Mouse (Mus musculus) midbrain, postnatal 0 days (tissue): ENCODE results near the gene Olig2. TPM values are rescaled to one million over a fixed set of nuclear protein-coding genes. Genes with fewer than 3 reads are reported as not detected.

Source experiments
- ATAC-seq: fragments of 200-750 bp; cut with Nextera tagmentation; 2 replicates; pipeline ENCODE4 v1.8.0; 2017; ENCODE audit warnings: moderate number of reproducible peaks, mild to moderate bottlenecking, moderate TSS enrichment, moderate library complexity; ENCODE audit not compliant: low FRiP score
- DNase-seq: peaks from one replicate; pipeline ENCODE4 v3.0.0-alpha.2; 2015; ENCODE audit warnings: low spot score
- H3K27ac ChIP-seq: fragments of 300-500 bp; sonication (generic); 2 replicates; pipeline ENCODE4 v1.5.1; 2014; ENCODE audit warnings: low read depth, mild to moderate bottlenecking, low read length, mixed read lengths
- H3K27me3 ChIP-seq: fragments of 300-500 bp; sonication (generic); 2 replicates; pipeline ENCODE4 v1.6.1; 2014; ENCODE audit warnings: low read length, control low read depth, mixed read lengths; ENCODE audit not compliant: insufficient read depth
- H3K36me3 ChIP-seq: fragments of 300-500 bp; sonication (generic); 2 replicates; pipeline ENCODE4 v1.6.1; 2014; ENCODE audit warnings: low read length, control low read depth, mixed read lengths; ENCODE audit not compliant: insufficient read depth
- H3K4me1 ChIP-seq: fragments of 300-500 bp; sonication (generic); 2 replicates; pipeline ENCODE4 v1.6.1; 2014; ENCODE audit warnings: mild to moderate bottlenecking, control low read depth, antibody characterized with exemption, low read length, mixed read lengths; ENCODE audit not compliant: insufficient read depth
- H3K4me2 ChIP-seq: fragments of 300-500 bp; sonication (generic); 2 replicates; pipeline ENCODE4 v1.6.1; 2014; ENCODE audit warnings: low read depth, mild to moderate bottlenecking, low read length, mixed read lengths; ENCODE audit not compliant: poor library complexity, severe bottlenecking
- H3K4me3 ChIP-seq: fragments of 300-500 bp; sonication (generic); 2 replicates; pipeline ENCODE4 v1.5.1; 2014; ENCODE audit warnings: low read depth, mild to moderate bottlenecking, low read length, moderate library complexity
- H3K9ac ChIP-seq: fragments of 300-500 bp; sonication (generic); replicated peaks from 2 replicates; pipeline ENCODE4 v1.6.1; 2014; ENCODE audit warnings: mild to moderate bottlenecking, low read length, moderate library complexity, mixed read lengths; ENCODE audit not compliant: poor library complexity, severe bottlenecking
- H3K9me3 ChIP-seq: fragments of 300-500 bp; sonication (generic); 2 replicates; pipeline ENCODE4 v1.6.1; 2016; ENCODE audit warnings: low read length, control low read depth
- CTCF ChIP-seq: IDR thresholded peaks from 2 replicates; pipeline ENCODE4 v1.5.1; 2016; ENCODE audit warnings: antibody characterized with exemption, mild to moderate bottlenecking
- WGBS: fragments of 180-500 bp; shearing (Covaris S2); extraction: QIAGEN DNeasy Blood & Tissue Kit; methylation state at CpG from one replicate; pipeline ENCODE4 v1.1.7; 2014; 5-methylcytosine and 5-hydroxymethylcytosine counted together
- polyA plus RNA-seq: library from polyadenylated mRNA; unstranded; fragments of >200 nt; fragmentation: Nextera tagmentation; extraction: Ambion mirVana; gene quantifications from 2 replicates; pipeline ENCODE4 v1.2.1, GENCODE M21; 2015
- total RNA-seq: library from RNA; depleted of rRNA; stranded (reverse); fragments of >200 nt; gene quantifications from 2 replicates; pipeline ENCODE4 v1.2.3, GENCODE M21; 2014

The Olig2 gene
- total and polyA plus RNA-seq, 2 experiments from 2014 or later = 13.3 to 58.4 TPM

DNA sequence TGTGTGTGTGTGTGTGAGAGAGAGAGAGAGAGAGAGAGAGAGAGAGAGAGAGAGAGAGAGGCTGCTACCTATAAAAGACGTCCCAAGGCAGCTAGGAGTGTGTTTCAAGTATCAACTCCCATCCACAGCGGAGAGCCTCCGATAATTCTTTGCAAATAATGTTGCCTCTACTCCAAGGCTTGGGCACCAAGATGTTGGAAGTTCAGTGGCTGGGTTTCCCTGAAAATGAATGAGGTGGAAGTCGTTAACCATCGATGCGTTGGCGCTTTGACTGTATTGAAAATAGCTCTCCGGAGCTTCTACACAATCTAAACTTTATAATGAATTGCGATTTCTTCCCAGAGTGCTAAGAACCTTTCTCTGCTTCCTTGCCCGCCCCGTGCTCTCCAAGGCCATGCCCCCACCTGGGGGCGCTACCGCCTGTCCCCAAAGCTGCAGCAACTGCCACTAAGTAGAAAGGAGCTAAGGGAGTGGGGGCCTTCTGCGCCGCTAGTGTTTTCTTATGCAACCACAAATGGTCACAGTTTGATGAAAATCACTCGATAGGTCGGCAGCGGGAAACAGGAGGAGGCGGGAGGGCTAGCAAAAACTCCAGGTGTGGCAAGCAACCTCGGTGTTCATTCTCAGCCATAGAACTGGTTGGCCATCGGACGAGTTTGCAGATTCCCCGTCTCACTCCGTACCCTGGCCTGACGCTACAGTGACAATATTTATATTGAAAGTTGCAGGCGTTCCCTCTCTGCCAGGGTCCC lies 600 bp upstream of the Olig2 start:
- Histone ChIP-seq H3K36me3 (no peaks in the 10 kb centered on the region), H3K9ac (no peak overlapping the region), H3K27me3 (peaks cover 70% of the 10 kb centered on the region), H3K4me1 (peaks cover 8% of the 10 kb centered on the region), H3K27ac (no peak overlapping the region), H3K4me2 (peak overlapping the region; percentile 29), H3K9me3 (no peaks in the 10 kb centered on the region), H3K4me3 (peak overlapping the region; percentile 36)
- DNase-seq (no peak), ATAC-seq (no peak)
- TF ChIP-seq CTCF = peak; percentile 59
- 2% methylated on average over 26 of the region's 26 CpGs for WGBS

DNA sequence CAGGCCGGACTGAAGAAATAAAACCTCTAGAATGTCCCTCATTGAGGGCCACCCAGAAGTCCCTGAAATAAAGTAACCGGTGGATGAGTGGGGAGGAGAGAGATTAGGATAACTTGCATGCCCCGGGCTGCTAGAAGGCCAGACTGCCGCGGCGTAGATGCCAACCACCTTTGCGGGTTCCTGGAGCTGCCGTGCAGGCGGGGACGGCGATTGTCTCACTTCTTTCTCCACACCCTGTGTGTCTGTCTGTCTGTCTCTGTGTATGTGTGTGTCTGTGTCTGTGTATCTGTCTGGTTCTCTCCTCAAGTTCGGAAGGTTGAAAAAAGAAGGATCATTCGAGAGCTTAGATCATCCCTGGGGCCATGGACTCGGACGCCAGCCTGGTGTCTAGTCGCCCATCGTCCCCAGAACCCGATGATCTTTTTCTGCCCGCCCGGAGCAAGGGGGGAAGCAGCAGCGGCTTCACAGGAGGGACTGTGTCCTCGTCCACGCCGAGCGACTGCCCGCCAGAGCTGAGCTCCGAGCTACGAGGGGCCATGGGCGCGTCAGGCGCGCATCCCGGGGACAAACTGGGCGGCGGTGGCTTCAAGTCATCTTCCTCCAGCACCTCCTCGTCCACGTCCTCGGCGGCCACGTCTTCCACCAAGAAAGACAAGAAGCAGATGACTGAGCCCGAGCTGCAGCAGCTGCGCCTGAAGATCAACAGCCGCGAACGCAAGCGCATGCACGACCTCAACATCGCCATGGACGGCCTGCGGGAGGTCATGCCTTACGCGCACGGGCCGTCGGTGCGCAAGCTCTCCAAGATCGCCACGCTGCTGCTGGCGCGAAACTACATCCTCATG lies 1.0 kb downstream of the Olig2 start:
- Histone ChIP-seq H3K9me3 (no peaks in the 10 kb centered on the region), H3K36me3 (no peaks in the 10 kb centered on the region), H3K4me3 (peak overlapping the region; percentile 36), H3K27ac (peak overlapping the region; percentile 47; the same call in 1 of the 2 replicates), H3K9ac (peak overlapping the region; percentile 48), H3K4me1 (peaks cover 6% of the 10 kb centered on the region; the same call in 1 of the 2 replicates), H3K4me2 (peak overlapping the region; percentile 22), H3K27me3 (peaks cover 70% of the 10 kb centered on the region)
- WGBS = under 1% methylated on average over 60 of the region's 60 CpGs
- DNase-seq (no peak), ATAC-seq (no peak)
- no peak for TF ChIP-seq CTCF

DNA sequence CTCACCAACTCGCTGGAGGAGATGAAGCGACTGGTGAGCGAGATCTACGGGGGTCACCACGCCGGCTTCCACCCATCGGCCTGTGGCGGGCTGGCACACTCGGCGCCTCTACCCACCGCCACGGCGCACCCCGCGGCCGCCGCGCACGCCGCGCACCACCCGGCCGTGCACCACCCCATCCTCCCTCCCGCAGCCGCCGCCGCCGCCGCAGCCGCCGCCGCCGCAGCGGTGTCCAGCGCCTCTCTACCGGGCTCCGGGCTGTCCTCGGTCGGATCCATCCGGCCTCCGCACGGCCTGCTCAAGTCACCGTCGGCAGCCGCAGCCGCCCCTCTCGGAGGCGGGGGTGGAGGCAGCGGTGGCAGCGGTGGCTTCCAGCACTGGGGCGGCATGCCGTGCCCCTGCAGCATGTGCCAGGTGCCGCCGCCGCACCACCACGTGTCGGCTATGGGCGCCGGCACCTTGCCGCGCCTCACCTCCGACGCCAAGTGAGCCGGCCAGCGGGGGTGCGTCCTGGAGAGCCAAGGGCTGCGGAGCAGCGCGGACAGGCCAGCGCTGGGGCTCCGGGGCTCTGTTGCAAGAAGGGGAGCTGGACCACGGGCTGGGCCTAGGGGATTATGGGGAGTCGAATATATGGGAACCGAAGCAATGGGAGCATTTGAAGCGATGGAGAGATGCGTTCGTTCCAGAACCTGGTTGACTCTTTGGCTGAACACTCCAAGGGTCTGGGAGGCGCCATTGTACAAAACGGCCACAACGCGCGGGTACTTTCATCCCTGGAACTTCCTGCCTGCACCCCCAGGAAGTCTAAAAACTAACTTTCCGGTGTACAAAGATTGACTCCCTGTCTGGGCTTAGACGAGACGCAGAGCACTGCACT lies 1.9 kb downstream of the Olig2 start:
- Histone ChIP-seq H3K36me3 (no peaks in the 10 kb centered on the region), H3K4me1 (peaks cover 6% of the 10 kb centered on the region; the same call in 1 of the 2 replicates), H3K9ac (peak overlapping the region; percentile 48), H3K9me3 (no peaks in the 10 kb centered on the region), H3K4me3 (peak overlapping the region; percentile 36), H3K27ac (peak overlapping the region; percentile 26; the same call in 1 of the 2 replicates), H3K27me3 (peaks cover 69% of the 10 kb centered on the region), H3K4me2 (peak overlapping the region; percentile 22)
- no peak for ATAC-seq
- DNase-seq = no peak
- no peak for TF ChIP-seq CTCF
- 1% methylated on average over 57 of the region's 85 CpGs for WGBS

DNA sequence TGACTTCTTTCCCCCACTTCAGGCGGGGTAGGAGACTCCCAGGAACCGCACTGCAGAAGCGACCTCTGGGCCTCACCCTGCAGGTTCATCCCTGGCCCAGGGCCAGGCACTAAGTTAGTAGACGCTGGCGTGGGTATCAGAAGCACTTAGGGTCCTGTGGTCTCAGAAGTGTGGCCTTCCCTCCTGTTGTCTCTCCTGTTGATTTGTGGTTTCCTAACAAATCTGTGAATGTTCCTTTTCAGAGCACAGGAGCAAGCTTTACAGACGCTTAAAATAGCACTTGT lies 2.4 kb downstream of the Olig2 start:
- TF ChIP-seq CTCF = no peak
- peaks cover 67% of the 10 kb centered on the region for H3K27me3 ChIP-seq
- peak overlapping the region; percentile 36 for H3K4me3 ChIP-seq
- 0 out of 2 replicates have a peak overlapping the region, but pooled peaks have one; percentile 13 for H3K9ac ChIP-seq
- H3K36me3 ChIP-seq = no peaks in the 10 kb centered on the region
- 1% methylated on average over 6 of the region's 6 CpGs for WGBS
- H3K27ac ChIP-seq = no peak overlapping the region
- H3K9me3 ChIP-seq = no peaks in the 10 kb centered on the region
- no peak overlapping the region for H3K4me2 ChIP-seq
- no peak for ATAC-seq
- no peaks in the 10 kb centered on the region for H3K4me1 ChIP-seq
- DNase-seq = no peak

DNA sequence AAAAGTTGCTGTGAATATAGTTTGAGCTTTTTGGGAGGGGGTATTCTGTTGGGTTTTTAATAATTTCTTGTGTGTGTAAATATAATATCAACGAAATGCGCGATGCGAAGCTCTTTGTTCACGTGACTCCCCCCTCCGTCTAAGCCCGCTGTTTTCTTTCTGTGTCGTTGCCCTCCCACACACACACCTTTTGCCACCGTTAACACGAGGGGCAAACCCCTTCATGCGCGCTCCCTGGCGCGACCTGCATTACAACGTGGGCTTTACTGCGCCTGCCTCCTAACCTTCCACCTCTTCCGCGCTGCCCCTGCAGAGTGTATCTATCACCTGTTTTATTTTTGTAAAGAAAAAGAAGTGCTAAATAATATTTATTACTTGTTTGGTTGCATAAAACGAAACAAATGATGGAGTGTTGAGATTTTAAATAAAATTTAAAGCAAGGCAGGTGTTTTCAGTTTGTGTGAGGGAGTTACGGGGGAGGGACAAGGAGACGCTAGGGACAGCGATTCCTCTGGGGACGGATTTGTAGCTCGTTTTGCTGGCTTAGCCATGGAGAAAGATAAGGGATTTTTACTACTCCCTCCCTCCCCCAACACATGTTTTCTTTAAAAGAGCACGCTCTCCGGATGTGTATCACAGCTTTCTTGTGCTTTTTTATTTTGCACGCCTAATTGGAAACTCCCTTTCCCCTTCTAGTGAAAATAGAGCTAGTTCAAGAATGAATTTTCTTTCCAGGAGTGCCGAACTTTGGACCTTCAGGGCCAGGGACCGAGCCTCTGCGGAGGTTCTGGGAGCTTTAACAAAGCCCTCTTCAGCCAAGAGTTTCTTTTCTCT lies 3.2 kb downstream of the Olig2 start:
- peak overlapping the region; percentile 13; the same call in 1 of the 2 replicates for H3K9ac ChIP-seq
- 3% methylated on average over 30 of the region's 30 CpGs for WGBS
- 0 out of 2 replicates have a peak overlapping the region, but pooled peaks have one; percentile 9 for H3K27ac ChIP-seq

More for the DNA sequence above, 3.2 kb downstream of the Olig2 start:
- H3K4me1 ChIP-seq = no peaks in the 10 kb centered on the region
- H3K27me3 ChIP-seq = peaks cover 67% of the 10 kb centered on the region
- DNase-seq (no peak), ATAC-seq (no peak)
- no peak for TF ChIP-seq CTCF
- peak overlapping the region; percentile 36 for H3K4me3 ChIP-seq
- no peaks in the 10 kb centered on the region for H3K9me3 ChIP-seq
- H3K4me2 ChIP-seq = 0 out of 2 replicates have a peak overlapping the region, but pooled peaks have one; percentile 2
- no peaks in the 10 kb centered on the region for H3K36me3 ChIP-seq
